Mouse (Mus musculus) midbrain, embryonic 10.5 days (tissue): ENCODE measurements at regions not wholly inside any gene's neighbourhood (a gene's known extent, or its start where the extent isn't known, plus 50 kb on each side); places are given as distances from the start of the nearest gene placed in this dataset.

Experiments used
- DNase-seq: peaks from one replicate; pipeline ENCODE4 v3.0.0-alpha.2; 2017; ENCODE audit warnings: low spot score
- H3K27ac ChIP-seq: fragments of 300-500 bp; sonication (generic); replicated peaks from 2 replicates; pipeline ENCODE4 v1.5.1; 2016; ENCODE audit warnings: mild to moderate bottlenecking
- H3K27me3 ChIP-seq: fragments of 300-500 bp; sonication (generic); 2 replicates; pipeline ENCODE4 v1.6.1; 2016; ENCODE audit warnings: low read depth, mild to moderate bottlenecking; ENCODE audit not compliant: poor library complexity, severe bottlenecking
- H3K36me3 ChIP-seq: fragments of 300-500 bp; sonication (generic); 2 replicates; pipeline ENCODE4 v1.6.1; 2016; ENCODE audit warnings: mild to moderate bottlenecking, moderate library complexity
- H3K4me1 ChIP-seq: fragments of 300-500 bp; sonication (generic); 2 replicates; pipeline ENCODE4 v1.6.1; 2016
- H3K4me3 ChIP-seq: fragments of 300-500 bp; sonication (generic); 2 replicates; pipeline ENCODE4 v1.5.1; 2016; ENCODE audit warnings: mild to moderate bottlenecking, moderate library complexity
- H3K9me3 ChIP-seq: fragments of 300-500 bp; sonication (generic); replicated peaks from 2 replicates; pipeline ENCODE4 v1.6.1; 2016; ENCODE audit warnings: mild to moderate bottlenecking
- WGBS: fragments of 180-500 bp; shearing (Covaris S2); methylation state at CpG from one replicate; pipeline ENCODE4 v1.1.7; 2016; 5-methylcytosine and 5-hydroxymethylcytosine counted together

DNA sequence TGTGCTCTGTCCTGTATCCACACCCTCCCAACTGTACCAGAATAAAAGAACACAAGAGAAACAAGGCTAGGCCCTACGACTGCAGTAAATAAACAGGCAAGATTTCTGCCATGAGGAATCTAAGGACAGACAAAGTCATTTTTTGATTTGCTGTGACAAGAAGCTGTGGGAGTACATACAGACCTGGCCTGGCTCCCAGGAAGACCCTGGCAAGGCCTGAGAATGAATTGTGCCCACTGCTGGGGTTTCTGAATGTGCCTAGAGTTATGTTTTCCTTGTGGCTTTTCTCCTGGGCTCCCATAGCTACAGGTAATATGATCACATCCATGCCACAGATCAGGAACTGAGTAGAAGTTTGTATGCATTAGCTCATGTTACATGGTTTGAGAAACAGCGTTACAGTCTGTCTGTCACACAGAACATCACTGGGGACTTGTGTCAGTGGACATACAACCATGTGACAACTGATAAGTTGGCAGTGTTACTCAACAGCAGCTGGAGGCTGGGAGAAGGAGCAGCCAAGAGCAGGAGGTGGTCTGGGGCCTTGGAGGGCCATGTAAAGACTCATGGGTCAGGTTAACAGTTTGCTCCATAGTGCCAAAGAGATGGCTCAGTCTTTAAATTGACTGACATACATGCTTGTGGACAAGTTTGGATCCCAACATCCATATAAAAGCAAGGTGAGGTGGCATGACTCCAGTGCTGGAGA, 285.6 kb upstream of the Eif4g2 start:
- no peaks in the 10 kb centered on the region for H3K36me3 ChIP-seq
- H3K9me3 ChIP-seq, result no peaks in the 10 kb centered on the region
- no peaks in the 10 kb centered on the region for H3K4me1 ChIP-seq
- no peak overlapping the region for H3K27ac ChIP-seq
- H3K27me3 ChIP-seq, result no peaks in the 10 kb centered on the region
- no peak for DNase-seq
- H3K4me3 ChIP-seq, result no peak overlapping the region
- 76% methylated on average over 2 of the region's 2 CpGs for WGBS

DNA sequence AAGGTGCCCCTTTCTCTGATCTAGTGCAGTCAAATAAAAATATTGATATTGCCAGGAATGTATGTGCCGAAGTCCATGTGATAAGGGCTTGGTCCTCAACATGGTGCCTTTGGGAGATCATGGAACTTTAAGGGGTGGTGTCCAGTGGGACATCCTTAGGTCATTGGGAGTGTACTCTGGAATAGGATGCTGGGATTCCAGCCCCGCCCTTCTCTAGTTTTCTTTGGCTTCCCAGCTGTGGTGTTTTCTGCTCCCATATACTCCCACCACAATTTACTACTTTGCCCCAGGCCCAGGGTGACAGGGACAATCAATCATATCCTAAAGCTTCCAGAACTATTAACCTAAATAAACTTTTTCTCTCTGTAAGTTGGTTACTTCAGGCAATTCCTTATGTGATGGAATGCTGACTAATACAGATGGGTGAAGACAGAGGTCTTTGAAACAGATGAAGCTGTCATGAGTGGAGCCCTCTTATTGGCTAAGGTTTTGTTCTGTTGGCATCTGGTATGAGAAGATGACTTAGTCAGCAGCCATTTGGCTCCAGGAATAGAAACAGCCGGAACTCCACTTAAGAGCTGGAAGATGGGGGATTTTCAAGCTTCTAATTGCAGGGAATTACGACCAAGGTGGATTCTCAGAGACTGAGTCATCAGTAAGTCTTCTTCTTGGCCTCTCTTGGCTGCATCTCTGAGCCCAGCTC, 284.3 kb upstream of the Eif4g2 start:
- Histone ChIP-seq H3K36me3 (no peaks in the 10 kb centered on the region), H3K27ac (no peak overlapping the region), H3K4me3 (no peak overlapping the region), H3K27me3 (no peaks in the 10 kb centered on the region), H3K4me1 (no peaks in the 10 kb centered on the region), H3K9me3 (no peaks in the 10 kb centered on the region)
- DNase-seq, result no peak
- WGBS, result 78% methylated on average over 4 of the region's 4 CpGs

DNA sequence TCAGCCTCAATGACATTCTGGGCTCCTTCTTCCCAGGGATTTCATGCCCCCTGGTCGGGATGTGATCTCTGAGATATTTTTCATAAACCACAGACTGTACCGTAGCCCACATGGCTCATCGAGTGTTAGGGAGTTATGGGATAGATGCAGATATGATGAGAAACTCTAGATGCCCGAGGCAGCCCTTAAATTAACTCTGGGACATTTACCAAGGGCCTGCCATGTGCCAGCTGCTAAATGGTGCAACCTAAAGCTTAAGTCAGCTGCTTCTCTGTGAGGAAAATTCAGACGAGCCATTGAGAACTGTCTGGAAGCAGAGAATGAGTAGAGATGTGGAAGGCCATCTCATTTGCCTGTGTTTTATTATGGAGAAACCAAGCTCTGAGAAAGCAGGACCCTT, 282.6 kb upstream of the Eif4g2 start:
- WGBS, result 81% methylated on average over 5 of the region's 5 CpGs
- Histone ChIP-seq H3K27ac (no peak overlapping the region), H3K4me3 (no peak overlapping the region), H3K4me1 (no peaks in the 10 kb centered on the region), H3K27me3 (no peaks in the 10 kb centered on the region), H3K9me3 (no peaks in the 10 kb centered on the region), H3K36me3 (no peaks in the 10 kb centered on the region)
- no peak for DNase-seq

DNA sequence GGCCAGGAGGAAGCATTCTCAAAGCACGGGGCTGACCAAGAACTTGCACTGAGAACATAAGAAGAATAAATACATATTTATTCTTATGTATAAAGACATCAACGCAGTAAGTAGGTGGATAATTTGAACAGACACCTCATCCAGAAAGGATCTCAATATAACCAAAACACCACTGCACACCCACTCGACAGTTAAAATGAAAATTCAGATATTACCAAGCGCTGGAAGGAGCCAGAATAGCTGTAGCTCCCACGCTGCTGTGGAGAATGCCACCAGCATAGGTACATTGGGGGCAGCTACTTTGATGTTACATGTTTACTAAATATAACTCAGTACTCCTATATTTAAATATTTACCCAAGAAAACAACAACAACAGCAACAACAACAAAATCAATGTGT, 280.4 kb upstream of the Eif4g2 start:
- no peak overlapping the region for H3K27ac ChIP-seq
- H3K4me1 ChIP-seq, result no peaks in the 10 kb centered on the region
- 87% methylated on average over 5 of the region's 5 CpGs for WGBS
- no peak for DNase-seq
- no peaks in the 10 kb centered on the region for H3K9me3 ChIP-seq
- H3K27me3 ChIP-seq, result no peaks in the 10 kb centered on the region
- no peaks in the 10 kb centered on the region for H3K36me3 ChIP-seq
- no peak overlapping the region for H3K4me3 ChIP-seq

DNA sequence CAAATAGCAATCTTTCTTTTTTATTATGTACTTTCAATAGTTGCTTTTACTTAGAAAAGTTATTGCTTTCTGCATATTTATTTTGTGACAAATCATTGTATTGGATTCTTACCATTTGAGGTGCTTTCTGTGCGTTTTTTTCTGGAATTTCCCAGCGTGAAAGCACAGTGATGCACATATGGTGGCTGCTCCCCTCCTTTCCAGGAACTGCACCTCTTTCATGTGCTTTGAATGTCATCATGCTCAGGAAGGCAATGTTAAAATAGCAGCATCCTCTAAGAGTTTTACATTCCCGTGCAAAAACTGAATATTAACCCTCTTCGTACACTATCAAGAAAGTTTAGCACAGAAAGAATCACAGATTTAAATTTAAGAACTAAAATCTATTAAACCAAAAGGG, 279.8 kb upstream of the Eif4g2 start:
- Histone ChIP-seq H3K36me3 (no peaks in the 10 kb centered on the region), H3K4me3 (no peak overlapping the region), H3K4me1 (no peaks in the 10 kb centered on the region), H3K27me3 (no peaks in the 10 kb centered on the region), H3K27ac (no peak overlapping the region), H3K9me3 (no peaks in the 10 kb centered on the region)
- no peak for DNase-seq
- 89% methylated on average over 4 of the region's 4 CpGs for WGBS

DNA sequence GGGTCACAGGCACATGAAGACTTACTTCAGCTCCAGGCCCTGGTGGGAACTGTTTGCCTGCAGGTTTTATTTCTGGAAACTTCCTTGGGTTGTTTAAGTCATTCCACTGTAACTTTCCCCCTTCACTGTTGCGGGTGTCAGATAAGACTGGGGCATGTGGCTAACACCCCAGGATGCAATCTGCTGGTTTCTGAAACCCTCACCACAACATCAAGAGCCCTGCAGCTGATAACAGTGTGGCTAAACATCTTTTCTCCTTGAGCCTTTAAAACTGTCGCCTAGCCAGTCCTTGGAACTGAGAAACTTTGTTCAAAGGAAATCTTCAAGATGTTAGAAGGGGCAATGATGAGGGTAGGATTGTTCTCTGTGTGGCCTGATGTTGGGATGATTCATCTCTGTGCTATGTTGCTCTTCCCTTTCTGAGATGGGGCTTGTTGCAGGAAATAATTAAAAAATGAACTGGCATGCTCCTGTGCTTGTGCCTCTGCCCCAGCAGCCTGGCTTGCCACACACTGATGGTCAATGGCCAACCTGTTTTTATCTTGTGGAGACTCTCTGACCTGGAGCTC, 272.3 kb upstream of the Eif4g2 start:
- Histone ChIP-seq H3K36me3 (no peaks in the 10 kb centered on the region), H3K4me1 (no peaks in the 10 kb centered on the region), H3K9me3 (no peaks in the 10 kb centered on the region), H3K4me3 (no peak overlapping the region), H3K27ac (no peak overlapping the region), H3K27me3 (no peaks in the 10 kb centered on the region)
- 77% methylated on average over 2 of the region's 2 CpGs for WGBS
- DNase-seq, result no peak

DNA sequence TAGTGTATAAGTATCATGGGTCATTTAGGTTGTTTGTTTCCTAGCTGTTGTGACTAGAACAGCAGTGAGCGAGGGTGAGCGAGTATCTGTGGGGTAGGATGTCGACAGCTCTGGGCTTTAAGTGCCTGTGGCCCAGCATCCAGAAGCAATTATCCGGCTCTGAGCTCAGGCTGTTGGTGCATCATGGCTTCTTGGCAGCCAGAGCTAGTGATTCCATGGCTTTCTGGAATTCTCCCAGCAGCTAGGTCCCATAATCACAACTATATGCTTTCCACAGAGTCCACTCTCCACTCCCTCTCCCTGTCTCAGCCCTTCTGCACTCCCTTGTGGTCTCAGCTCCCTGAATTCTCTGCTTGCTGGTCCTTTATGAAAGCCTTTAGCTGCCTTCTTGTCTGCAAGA, 271.2 kb upstream of the Eif4g2 start:
- H3K9me3 ChIP-seq, result no peaks in the 10 kb centered on the region
- DNase-seq, result no peak
- WGBS, result 93% methylated on average over 4 of the region's 4 CpGs
- no peaks in the 10 kb centered on the region for H3K4me1 ChIP-seq
- no peaks in the 10 kb centered on the region for H3K36me3 ChIP-seq
- H3K27ac ChIP-seq, result no peak overlapping the region
- H3K27me3 ChIP-seq, result no peaks in the 10 kb centered on the region
- H3K4me3 ChIP-seq, result no peak overlapping the region

DNA sequence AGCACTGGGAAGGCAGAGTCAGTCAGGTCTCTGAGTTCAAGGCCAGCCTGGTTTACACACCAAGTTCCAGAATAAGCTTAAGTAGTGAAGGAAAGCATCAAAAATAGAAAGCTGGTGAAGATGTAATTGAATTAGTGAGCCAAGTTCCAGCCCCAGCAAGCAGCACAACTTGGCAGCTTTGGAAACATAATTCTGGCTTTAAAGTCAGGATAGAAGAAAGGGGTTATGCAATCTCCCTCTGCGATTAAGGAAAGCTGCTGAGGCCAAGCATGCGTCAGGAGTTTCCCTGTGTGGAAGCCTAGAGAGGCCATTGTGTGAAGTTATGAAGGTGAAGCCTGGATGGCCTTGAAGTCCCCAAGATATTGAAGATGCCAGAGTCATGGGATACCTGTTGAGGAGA, 269.3 kb upstream of the Eif4g2 start:
- no peaks in the 10 kb centered on the region for H3K36me3 ChIP-seq
- WGBS, result 95% methylated on average over 2 of the region's 2 CpGs
- H3K4me1 ChIP-seq, result no peaks in the 10 kb centered on the region
- DNase-seq, result no peak
- no peaks in the 10 kb centered on the region for H3K27me3 ChIP-seq
- no peak overlapping the region for H3K27ac ChIP-seq
- H3K9me3 ChIP-seq, result no peaks in the 10 kb centered on the region
- no peak overlapping the region for H3K4me3 ChIP-seq

DNA sequence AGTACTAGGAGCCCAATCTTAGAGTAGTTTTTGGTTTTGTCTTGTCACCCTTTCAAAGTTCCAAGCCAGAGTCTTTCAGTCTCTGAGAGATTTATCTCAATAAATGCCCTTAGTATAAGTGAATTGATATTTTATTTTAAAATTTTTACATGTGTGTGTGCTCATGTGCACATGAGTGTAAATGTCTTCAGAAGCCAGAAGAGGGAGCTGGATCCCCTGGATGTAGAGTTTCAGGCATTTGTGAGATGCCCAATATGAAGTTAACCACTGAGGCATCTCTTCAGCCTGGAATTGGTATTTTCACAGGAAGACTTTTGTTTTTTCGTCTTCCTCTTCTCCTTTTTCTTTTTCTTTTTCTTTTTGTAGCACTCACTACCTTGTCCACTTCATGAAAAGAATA, 262.3 kb upstream of the Eif4g2 start:
- no peak overlapping the region for H3K4me3 ChIP-seq
- no peaks in the 10 kb centered on the region for H3K27me3 ChIP-seq
- H3K4me1 ChIP-seq, result no peaks in the 10 kb centered on the region
- no peaks in the 10 kb centered on the region for H3K9me3 ChIP-seq
- no peaks in the 10 kb centered on the region for H3K36me3 ChIP-seq
- no peak overlapping the region for H3K27ac ChIP-seq
- WGBS, result 59% methylated on average over 1 of the region's 1 CpGs
- DNase-seq, result no peak

DNA sequence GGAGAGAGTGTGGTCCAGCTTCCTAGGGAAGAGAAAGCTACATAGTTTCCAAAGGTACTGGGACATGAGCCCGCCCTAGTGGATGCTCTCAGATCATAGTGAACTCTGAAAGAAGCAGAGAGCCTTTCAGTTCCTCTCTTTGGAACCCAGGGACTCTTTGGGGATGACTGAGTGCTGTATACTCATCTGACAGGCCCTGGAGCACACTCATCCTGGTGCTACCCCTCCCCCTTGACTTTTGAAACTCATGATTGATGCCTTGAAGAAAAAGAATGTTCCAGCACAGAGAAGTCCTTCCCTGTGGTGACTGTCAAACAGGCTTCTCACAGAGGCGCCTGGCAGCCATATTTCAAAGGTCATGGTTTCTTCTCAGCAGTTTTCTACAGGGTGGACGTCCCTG, 254.2 kb upstream of the Eif4g2 start:
- WGBS, result 72% methylated on average over 3 of the region's 3 CpGs
- H3K4me3 ChIP-seq, result no peak overlapping the region
- no peaks in the 10 kb centered on the region for H3K4me1 ChIP-seq
- H3K9me3 ChIP-seq, result no peaks in the 10 kb centered on the region
- DNase-seq, result no peak
- H3K27ac ChIP-seq, result no peak overlapping the region
- no peaks in the 10 kb centered on the region for H3K27me3 ChIP-seq
- H3K36me3 ChIP-seq, result no peaks in the 10 kb centered on the region

DNA sequence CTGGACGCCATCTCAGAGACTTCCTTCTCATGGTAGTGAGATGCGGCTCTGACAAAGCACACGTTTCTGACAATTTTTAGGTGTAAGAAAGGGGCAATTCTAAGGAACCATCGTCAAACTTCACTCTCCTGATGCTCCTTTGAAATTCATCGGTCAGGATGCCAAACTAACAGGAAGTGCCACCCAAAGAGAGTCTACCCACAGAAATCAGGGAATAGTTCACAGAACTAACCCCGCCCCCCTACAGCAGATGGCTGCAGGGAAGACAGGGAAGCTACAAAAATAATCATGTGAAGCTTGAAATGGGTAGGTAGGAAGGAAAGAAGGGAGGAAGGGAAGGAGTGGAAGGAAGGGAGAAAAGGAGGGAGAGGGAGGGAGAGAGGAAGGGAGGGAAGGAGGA, 240.1 kb upstream of the Eif4g2 start:
- Histone ChIP-seq H3K4me1 (no peaks in the 10 kb centered on the region; the same call in 1 of the 2 replicates), H3K27me3 (no peaks in the 10 kb centered on the region), H3K4me3 (no peak overlapping the region), H3K27ac (no peak overlapping the region), H3K36me3 (no peaks in the 10 kb centered on the region), H3K9me3 (no peaks in the 10 kb centered on the region)
- no peak for DNase-seq
- WGBS, result 93% methylated on average over 6 of the region's 6 CpGs

DNA sequence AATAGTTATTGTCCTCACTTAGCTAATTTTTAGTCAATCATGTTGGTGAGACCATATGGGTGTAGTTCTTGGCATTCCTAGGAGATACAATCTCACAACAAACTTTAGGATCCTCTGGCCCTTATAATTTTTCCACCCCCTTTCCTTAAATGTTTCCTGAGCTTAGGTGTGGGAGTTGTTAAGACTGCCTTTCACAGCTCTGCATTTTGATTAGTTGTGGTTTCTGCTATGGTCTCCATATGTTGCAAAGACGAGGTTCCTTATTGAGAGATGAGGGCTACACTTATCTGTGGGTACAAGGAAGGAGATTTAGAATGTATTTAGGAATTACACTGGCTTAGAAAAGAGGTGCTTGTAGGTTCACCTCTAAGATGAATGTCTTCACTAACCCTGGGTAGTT, 237.1 kb upstream of the Eif4g2 start:
- no peaks in the 10 kb centered on the region for H3K27me3 ChIP-seq
- WGBS, result 78% methylated on average over 1 of the region's 1 CpGs
- no peak overlapping the region for H3K4me3 ChIP-seq
- no peak for DNase-seq
- no peaks in the 10 kb centered on the region for H3K9me3 ChIP-seq
- no peaks in the 10 kb centered on the region; the same call in 1 of the 2 replicates for H3K4me1 ChIP-seq
- no peak overlapping the region for H3K27ac ChIP-seq
- no peaks in the 10 kb centered on the region for H3K36me3 ChIP-seq

DNA sequence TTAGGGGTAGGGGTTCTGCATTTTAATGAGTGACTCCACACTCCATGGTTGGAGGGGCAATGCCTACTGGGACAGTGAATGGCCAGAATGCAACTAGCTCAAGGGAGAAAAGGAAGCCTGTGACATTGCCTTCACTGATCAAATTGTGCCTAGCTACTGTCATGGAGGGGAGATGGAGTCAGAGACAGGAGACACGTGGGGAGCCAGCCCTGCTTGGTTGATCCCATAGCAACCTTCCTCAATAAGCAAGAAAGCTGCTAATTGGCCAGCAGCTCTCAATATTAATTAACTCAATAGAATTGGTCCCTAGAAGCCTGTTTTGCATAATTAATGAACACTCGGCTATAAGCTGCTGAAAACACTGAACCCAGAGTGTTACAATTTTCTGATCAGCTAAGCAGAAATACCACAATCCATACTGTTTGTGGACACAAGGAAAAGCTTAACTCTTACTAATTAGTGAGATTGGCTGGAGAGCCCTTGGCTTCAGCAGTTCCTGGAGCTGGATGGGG, 233.7 kb upstream of the Eif4g2 start:
- Histone ChIP-seq H3K27me3 (no peaks in the 10 kb centered on the region), H3K36me3 (no peaks in the 10 kb centered on the region), H3K27ac (no peak overlapping the region), H3K4me1 (no peaks in the 10 kb centered on the region), H3K9me3 (0 out of 2 replicates have a peak, but pooled peaks cover 5% of the 10 kb centered on the region), H3K4me3 (no peak overlapping the region)
- no peak for DNase-seq
- WGBS, result 79% methylated on average over 2 of the region's 2 CpGs
